Mouse (Mus musculus) small intestine, adult 2 months (tissue): ENCODE data around the gene Vegfb.

ENCODE experiments used
- CTCF ChIP-seq: fragments of 200-500 bp; IDR thresholded peaks from 2 replicates; pipeline ENCODE4 v1.5.1; 2012; ENCODE audit warnings: low read depth, mild to moderate bottlenecking, control low read depth, inconsistent platforms, low read length, moderate library complexity, mixed read lengths; ENCODE audit not compliant: insufficient replicate concordance, insufficient read length; ENCODE audit errors: extremely low read depth
- POLR2A ChIP-seq: fragments of 200-500 bp; IDR thresholded peaks from 2 replicates; pipeline ENCODE4 v1.6.1; 2012; ENCODE audit warnings: low read depth, mild to moderate bottlenecking, control low read depth, inconsistent platforms, low read length, moderate library complexity

- TF ChIP-seq CTCF (no peak), POLR2A (no peak)
These were observed 8.0 kb upstream of the Vegfb start for GRCm38 (mm10) chr19:6995255-6995991.
